Comparison of ENCODE assay signal across 1 mouse cellular context in the genomic region with DNA sequence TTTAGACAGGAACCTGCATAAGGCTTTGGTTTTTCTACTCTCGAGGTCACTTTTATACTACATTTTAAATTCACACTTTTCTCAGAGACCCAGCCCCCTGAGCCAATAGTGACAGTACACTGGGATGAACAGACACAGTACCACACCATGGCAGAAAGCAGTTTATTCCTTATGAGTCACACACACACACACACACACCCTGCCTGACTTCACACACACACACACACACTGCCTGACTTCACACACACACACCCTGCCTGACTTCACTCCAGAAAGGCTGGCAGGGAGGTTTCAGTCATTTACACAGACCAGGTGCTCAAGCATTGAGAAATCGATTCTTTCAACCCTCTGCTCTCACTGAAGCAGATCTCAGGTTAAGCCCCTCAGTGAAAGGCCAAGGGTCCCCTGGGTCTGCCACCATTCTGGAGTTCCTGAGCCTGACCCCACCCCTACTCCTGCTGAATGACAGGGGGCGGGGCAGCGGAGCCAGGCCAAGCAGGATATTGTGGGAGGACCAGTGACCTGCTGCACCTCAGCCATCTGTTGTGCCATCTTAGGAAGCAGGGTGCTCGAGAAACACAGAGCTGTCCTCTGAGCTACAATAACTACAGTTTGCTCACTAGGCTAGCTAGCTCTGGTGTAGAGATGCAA.
TF ChIP-seq lines count a peak whose summit lies in the region.

No protein-coding gene starts in this region.

TF ChIP-seq in MEL, 35 proteins besides CTCF, POLR2A, EP300 and RAD21 (continued from another document):
- TF ChIP-seq GATA1 (IDR thresholded peaks at IDR 0.05; ENCODE audit: low read depth, low read length) = no peak
- TF ChIP-seq TCF12 (IDR thresholded peaks at IDR 0.05; ENCODE audit: low read depth, low read length) = no peak
- peak; percentile 13; the same call in 1 of the 2 replicates for TF ChIP-seq CHD2 (IDR thresholded peaks at IDR 0.05; ENCODE audit: low read length)
- no peak for TF ChIP-seq UBTF (IDR thresholded peaks at IDR 0.05; ENCODE audit: borderline replicate concordance, insufficient read depth, low read depth, low read length)
- 0 out of 2 replicates have a peak, but pooled peaks have one; percentile 8 for TF ChIP-seq ZC3H11A (IDR thresholded peaks at IDR 0.05; ENCODE audit: low read depth, low read length)
- TF ChIP-seq ZMIZ1 (IDR thresholded peaks at IDR 0.05; ENCODE audit: low read depth, low read length) = peak; percentile 69
- TF ChIP-seq MEF2A (IDR thresholded peaks at IDR 0.05; ENCODE audit: extremely low read depth, insufficient replicate concordance, low read depth, low read length, poor library complexity, severe bottlenecking) = no peak
- TF ChIP-seq POLR2AphosphoS2 (IDR thresholded peaks at IDR 0.05; ENCODE audit: low read length) = peak; percentile 98
